Mouse (Mus musculus) adrenal gland, adult (tissue): ENCODE data around the gene Zfp511.

Experiments
- DNase-seq, 2 experiments: peaks; one replicate each; pipeline ENCODE4 v3.0.0; 2022 to 2023; ENCODE audit warnings: low spot score in 1 of 2; ENCODE audit not compliant: inconsistent age in 2 of 2

Gene Zfp511

GRCm38 (mm10) chr7:140047811-140048311 lies 11.7 kb downstream of the Zfp511 start:
- peak in 1 of 2 experiments; percentile 60 for DNase-seq

- no peak for DNase-seq
Measured at GRCm38 (mm10) chr7:140048361-140049114, 12.3 kb downstream of the Zfp511 start, which contains the start of gene Msx3. TSS of gene Msx3 (minus strand) at chr7:140049089.

- DNase-seq = peak; percentile 30 to 78
Measured at GRCm38 (mm10) chr7:140049115-140049689, 13.0 kb downstream of the Zfp511 start.

- no peak for DNase-seq
Measured at GRCm38 (mm10) chr7:140054124-140054523, 17.9 kb downstream of the Zfp511 start.

GRCm38 (mm10) chr7:140057413-140058407 lies 21.5 kb downstream of the Zfp511 start:
- DNase-seq = peak in 1 of 2 experiments; percentile 59

GRCm38 (mm10) chr7:140058528-140058927 lies 22.3 kb downstream of the Zfp511 start:
- no peak for DNase-seq

GRCm38 (mm10) chr7:140059601-140060000 lies 23.4 kb downstream of the Zfp511 start:
- DNase-seq = no peak

GRCm38 (mm10) chr7:140060936-140061831 lies 25.0 kb downstream of the Zfp511 start:
- DNase-seq = peak; percentile 29 to 63

GRCm38 (mm10) chr7:140061832-140062130 lies 25.6 kb downstream of the Zfp511 start:
- no peak for DNase-seq

GRCm38 (mm10) chr7:140062307-140062706 lies 26.1 kb downstream of the Zfp511 start:
- peak in 1 of 2 experiments; percentile 58 for DNase-seq

GRCm38 (mm10) chr7:140063092-140063491 lies 26.9 kb downstream of the Zfp511 start:
- DNase-seq = peak; percentile 55 to 86

- DNase-seq = no peak
Measured at GRCm38 (mm10) chr7:140067397-140067796, 31.2 kb downstream of the Zfp511 start.

GRCm38 (mm10) chr7:140070042-140070711 lies 34.0 kb downstream of the Zfp511 start:
- DNase-seq = peak; percentile 18 to 50

GRCm38 (mm10) chr7:140077698-140078097 lies 41.5 kb downstream of the Zfp511 start:
- no peak for DNase-seq

GRCm38 (mm10) chr7:140078711-140079110 lies 42.5 kb downstream of the Zfp511 start:
- peak; percentile 72 to 86 for DNase-seq

GRCm38 (mm10) chr7:140080503-140081156 lies 44.4 kb downstream of the Zfp511 start:
- peak; percentile 88 to 94 for DNase-seq

GRCm38 (mm10) chr7:140081408-140082241 lies 45.4 kb downstream of the Zfp511 start:
- DNase-seq = peak in 1 of 2 experiments; percentile 44

- DNase-seq = peak; percentile 30 to 56
Measured at GRCm38 (mm10) chr7:140082242-140082678, 46.1 kb downstream of the Zfp511 start, which contains the start of gene Caly. TSS of gene Caly (minus strand) at chr7:140082548.
